Comparison of ENCODE assay signal across 21 mouse cellular contexts in genomic region chr4:27994411-27994810, GRCm38 (mm10).
"Had no signal": no experiment of that assay in that cellular context is flagged by ENCODE, and none has a peak within 500 bp of the region (broad histone marks: within the 10 kb centered on the region; RNA-seq: fewer than 3 reads in every experiment).

No protein-coding gene starts in this region.

- ATAC-seq: forebrain, embryonic 13.5 days; forebrain, embryonic 14.5 days; forebrain, embryonic 15.5 days; forebrain, embryonic 16.5 days; forebrain, postnatal 0 days had no signal

- DNase-seq: cerebellum, adult 8-10 months; cerebellum, adult 9-10 months; cerebellum, adult 9-11 months; cerebellum, postnatal 10 days; cerebellum, postnatal 14 days; cerebellum, postnatal 25 days; cerebellum, postnatal 36 days; embryo, embryonic 11 days; forebrain, postnatal 0 days; gastrocnemius, adult 2 months; gastrocnemius, postnatal 10 days; gastrocnemius, postnatal 14 days; gastrocnemius, postnatal 25 days; gastrocnemius, postnatal 36 days; heart, adult 11 months; heart, adult 18-20 months; heart, adult 2 months had no signal
